Mouse (Mus musculus) subcutaneous adipose tissue, adult 2 months (tissue): ENCODE data around the gene Vash2. TPM values are rescaled to one million over a fixed set of nuclear protein-coding genes. Genes with fewer than 3 reads are reported as not detected.

Source experiments
- polyA plus RNA-seq: library from polyadenylated mRNA; depleted of rRNA; stranded (reverse); fragments of >200 nt; gene quantifications from 2 replicates; pipeline ENCODE4 v1.2.3, GENCODE M21; 2012; ENCODE audit warnings: low replicate concordance; rRNA removed

Vash2 gene
- 0.66 and 7.1 TPM in 2 replicates for polyA plus RNA-seq

DNA sequence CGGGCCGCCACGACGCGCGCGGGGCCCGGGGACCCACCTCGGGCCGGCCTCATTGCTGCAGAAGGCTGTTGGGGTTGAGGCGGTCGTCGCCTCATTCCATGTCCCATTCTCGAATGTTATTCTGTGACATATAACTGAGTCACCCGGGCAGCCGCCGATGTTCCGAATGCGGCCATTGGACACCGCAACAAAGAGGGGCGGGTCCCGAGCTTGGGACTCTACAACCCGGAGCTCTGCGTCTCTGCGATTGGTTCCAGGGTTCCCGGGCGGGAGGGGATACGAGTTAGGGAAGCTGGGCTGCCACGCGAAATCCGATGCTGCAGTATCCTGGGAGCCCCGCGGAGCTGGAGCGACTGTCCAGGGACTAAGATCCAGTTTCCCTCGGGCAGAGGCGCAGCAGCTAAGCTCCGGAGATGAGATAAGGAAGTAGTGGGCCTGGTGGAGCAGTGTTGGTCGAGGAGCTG is at the start of gene Vash2:
Vash2 (minus strand) TSS at position 197 of the 464 bp plus-strand sequence.

DNA sequence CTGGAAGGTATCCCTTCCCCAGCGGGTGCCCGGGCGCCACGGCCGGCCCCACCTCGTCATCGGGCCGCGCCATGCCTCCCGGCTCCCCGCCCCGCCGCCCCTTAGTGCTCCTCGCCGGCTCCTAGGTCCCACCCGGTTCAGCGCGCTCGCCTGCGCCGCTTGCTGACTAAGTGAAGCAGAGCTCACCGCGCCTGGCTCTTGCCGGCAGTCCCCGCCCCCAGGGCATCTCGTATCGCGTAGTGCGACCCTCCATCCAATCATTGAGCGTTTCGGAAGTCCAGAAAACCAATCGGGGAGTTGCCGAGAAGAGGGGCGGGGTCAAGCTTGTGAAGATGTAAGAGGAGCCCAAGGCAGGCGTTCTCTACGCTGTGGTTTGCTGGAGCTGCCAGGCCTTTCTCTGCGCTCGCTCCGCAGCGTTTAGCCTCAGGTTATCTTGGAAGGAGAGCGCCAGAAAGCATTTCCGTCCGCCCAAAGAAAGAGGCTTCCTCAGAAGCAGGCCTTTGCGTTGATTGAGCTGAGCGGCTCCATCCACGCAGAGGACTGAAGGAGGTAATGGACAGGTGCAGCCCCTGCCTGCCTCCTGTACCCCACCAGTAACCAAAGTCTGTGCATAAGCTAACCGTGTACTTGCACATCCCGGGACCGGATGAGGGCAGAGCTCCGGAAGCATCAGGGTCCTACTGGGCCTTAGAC is 47.1 kb upstream of the Vash2 start, which contains the start of gene Flvcr1:
Flvcr1 (minus strand) TSS at position 138 of the 693 bp plus-strand sequence.

DNA sequence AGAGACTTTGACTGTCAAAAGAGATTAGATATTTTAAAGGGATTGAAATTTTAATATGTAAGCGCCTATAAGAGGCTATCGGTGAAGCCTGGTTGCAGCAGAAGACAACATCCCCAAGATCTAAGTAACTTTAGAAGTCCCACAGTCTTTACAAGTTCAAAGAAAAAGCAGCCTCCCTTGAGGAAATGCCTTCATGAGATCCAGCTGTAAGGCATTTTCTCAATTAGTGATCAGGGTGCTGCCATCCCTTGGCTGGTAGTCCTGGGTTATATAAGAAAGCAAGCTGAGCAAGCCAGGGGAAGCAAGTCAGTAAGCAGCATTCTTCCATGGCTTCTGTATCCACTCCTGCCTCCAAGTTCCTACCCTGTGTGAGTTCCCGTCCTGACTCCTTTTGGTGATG is 54.3 kb downstream of the Vash2 start, which contains the start of gene Angel2:
Angel2 (plus strand) TSS at position 301 of the 400 bp plus-strand sequence.

DNA sequence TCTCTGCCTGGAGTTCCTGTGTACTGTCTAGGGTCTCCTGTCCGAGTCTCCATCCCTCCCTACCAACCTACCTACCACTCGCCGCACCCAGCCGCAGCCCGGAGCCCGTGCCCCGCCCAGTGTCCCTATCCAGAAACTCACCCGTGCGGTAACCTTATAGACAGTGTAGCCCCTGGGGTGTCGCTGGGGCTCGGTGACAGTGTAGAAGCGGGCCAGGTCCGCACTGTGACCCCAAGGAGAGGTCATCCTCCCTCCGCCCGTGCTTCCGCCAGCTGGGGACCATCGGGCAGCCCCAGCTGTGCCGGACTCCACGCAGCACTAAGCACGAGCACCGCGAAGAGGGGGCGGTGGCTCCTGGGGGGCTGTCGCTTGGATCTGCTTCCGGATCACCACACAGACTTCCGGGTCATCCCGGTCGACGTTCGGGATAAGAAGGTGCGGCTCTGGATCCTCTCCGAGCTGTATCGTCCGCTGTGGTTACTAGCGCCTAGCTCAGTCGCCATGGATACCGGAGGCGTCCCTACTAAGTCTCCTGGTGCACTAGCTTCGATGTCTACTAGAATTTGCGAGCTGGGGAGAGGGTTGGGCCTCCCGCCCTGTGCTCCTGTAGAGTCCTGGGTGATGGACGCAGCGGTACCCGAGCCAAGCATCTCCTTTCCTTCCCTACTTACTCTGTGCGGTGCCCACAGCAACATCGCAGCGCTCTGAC is 67.5 kb downstream of the Vash2 start, which contains the start of gene Rps6kc1:
Rps6kc1 (minus strand) TSS at position 356 of the 709 bp plus-strand sequence.

Other genes starting within 250 kb of the Vash2 start
- 9.5 and 13.3 TPM in 2 replicates for gene Rps6kc1, start 67.5 kb downstream of the Vash2 start, polyA plus RNA-seq
- gene Angel2, start 54.2 kb downstream of the Vash2 start, polyA plus RNA-seq = 31.0 and 37.8 TPM in 2 replicates
- 6.9 and 15.1 TPM in 2 replicates for gene Flvcr1, start 46.9 kb upstream of the Vash2 start, polyA plus RNA-seq
- gene Spata45, start 57.3 kb upstream of the Vash2 start, polyA plus RNA-seq = not detected in 2 replicates
- gene Tatdn3, start 83.6 kb upstream of the Vash2 start, polyA plus RNA-seq = 11.8 and 12.1 TPM in 2 replicates
- gene Nsl1, start 83.7 kb upstream of the Vash2 start, polyA plus RNA-seq = 0.56 and 1.5 TPM in 2 replicates
- 10.2 and 12.1 TPM in 2 replicates for gene Batf3, start 118.6 kb upstream of the Vash2 start, polyA plus RNA-seq
- gene Fam71a, start 185.5 kb upstream of the Vash2 start, polyA plus RNA-seq = not detected in 2 replicates
- gene Atf3, start 238.7 kb upstream of the Vash2 start, polyA plus RNA-seq = 5.1 and 7.7 TPM in 2 replicates